Mouse (Mus musculus): Measurements from ENCODE around the gene Lrrc30.

The Lrrc30 gene

DNA sequence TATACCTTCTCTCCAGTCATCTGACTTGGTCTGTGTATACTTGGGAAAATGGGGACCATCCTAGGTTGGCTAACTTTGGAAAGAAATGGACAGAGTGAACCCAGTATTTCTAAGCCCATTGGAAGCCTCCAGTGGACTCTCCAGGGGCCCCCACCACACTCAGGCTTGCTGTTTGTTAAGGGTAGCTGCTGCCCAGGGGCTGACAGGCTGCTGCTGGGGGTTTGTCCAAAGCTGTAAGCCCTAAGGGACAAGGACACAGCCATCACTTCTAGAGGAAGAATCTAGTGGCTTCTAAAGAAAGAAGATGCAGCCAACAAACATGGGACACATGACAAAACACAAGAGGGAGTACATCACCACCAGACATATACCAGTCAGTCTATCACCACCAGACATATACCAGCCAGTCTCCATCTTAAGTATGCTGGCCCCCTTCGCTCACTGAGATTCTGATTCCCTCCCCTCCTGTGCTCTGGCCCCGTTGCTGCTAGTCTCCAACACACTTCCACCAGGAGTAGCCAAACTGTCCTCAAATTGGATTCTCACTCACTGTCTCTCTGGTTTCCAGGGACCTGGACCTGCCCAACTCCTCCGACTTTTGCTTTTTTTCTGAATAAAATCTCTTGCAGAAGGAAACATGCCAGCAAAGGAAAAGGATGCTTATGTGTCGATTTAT lies 49.7 kb downstream of the Lrrc30 start:
- WGBS: 91% methylated on average over 4 of the region's 4 CpGs

DNA sequence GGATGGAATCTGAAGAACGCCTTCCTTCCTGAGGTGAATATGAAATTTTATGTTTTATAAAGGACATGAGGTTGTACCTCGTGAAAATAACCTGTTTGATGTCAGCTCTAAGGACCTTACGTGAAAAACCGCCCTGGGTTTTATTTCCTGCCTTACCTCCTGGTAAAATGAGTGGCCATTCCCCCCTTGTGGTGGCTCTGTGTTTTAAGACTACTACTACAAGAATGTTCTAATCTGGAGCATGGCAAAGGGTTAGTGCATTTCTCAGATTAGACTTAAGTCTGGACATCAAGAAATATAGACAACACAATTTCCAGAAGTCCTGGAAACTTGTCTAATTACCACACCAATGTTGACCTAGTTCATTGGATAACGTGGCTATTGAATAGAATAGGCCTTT lies 50.7 kb downstream of the Lrrc30 start:
- WGBS: 79% methylated on average over 5 of the region's 5 CpGs
